Mouse (Mus musculus) cerebral cortex, adult 2 months (tissue): ENCODE results near the gene Uqcc1.

Experiments used
- WGBS: fragments of 180-500 bp; shearing (Covaris S2); methylation state at CpG from one replicate; pipeline ENCODE4 v1.1.7; 2018; 5-methylcytosine and 5-hydroxymethylcytosine counted together

Uqcc1 gene

GRCm38 (mm10) chr2:155860102-155860501 is 70.0 kb downstream of the Uqcc1 start:
- 90% methylated on average over 7 of the region's 7 CpGs for WGBS

- 86% methylated on average over 5 of the region's 5 CpGs for WGBS
Measured at GRCm38 (mm10) chr2:155852536-155852935, 77.6 kb downstream of the Uqcc1 start.

- 87% methylated on average over 7 of the region's 7 CpGs for WGBS
Measured at GRCm38 (mm10) chr2:155850120-155850519, 80.0 kb downstream of the Uqcc1 start.

GRCm38 (mm10) chr2:155849464-155849863 is 80.6 kb downstream of the Uqcc1 start:
- WGBS, result 72% methylated on average over 7 of the region's 7 CpGs

- 24% methylated on average over 6 of the region's 6 CpGs for WGBS
Measured at GRCm38 (mm10) chr2:155848291-155848690, 81.8 kb downstream of the Uqcc1 start.

- WGBS, result 80% methylated on average over 8 of the region's 8 CpGs
Measured at GRCm38 (mm10) chr2:155846930-155847329, 83.2 kb downstream of the Uqcc1 start.

- 85% methylated on average over 4 of the region's 4 CpGs for WGBS
Measured at GRCm38 (mm10) chr2:155838961-155839360, 91.1 kb downstream of the Uqcc1 start.

GRCm38 (mm10) chr2:155837961-155838360 is 92.1 kb downstream of the Uqcc1 start:
- 79% methylated on average over 3 of the region's 3 CpGs for WGBS

GRCm38 (mm10) chr2:155834732-155835131 is 95.4 kb downstream of the Uqcc1 start, which contains the start of gene Fam83c:
Gene Fam83c, minus strand, starts transcription at chr2:155834854.
- 73% methylated on average over 9 of the region's 9 CpGs for WGBS

- WGBS, result 65% methylated on average over 1 of the region's 1 CpGs
Measured at GRCm38 (mm10) chr2:155832087-155832486, 98.0 kb downstream of the Uqcc1 start.

GRCm38 (mm10) chr2:155831302-155831701 is 98.8 kb downstream of the Uqcc1 start:
- 56% methylated on average over 9 of the region's 9 CpGs for WGBS

- WGBS, result 93% methylated on average over 8 of the region's 8 CpGs
Measured at GRCm38 (mm10) chr2:155830841-155831240, 99.3 kb downstream of the Uqcc1 start.

- 2% methylated on average over 27 of the region's 27 CpGs for WGBS
Measured at GRCm38 (mm10) chr2:155826630-155827424, 103.3 kb downstream of the Uqcc1 start, which contains the start of gene Eif6. Gene Eif6, minus strand, starts transcription at chr2:155826925.

- WGBS, result 2% methylated on average over 52 of the region's 52 CpGs
Measured at GRCm38 (mm10) chr2:155825904-155826629, 104.0 kb downstream of the Uqcc1 start.

GRCm38 (mm10) chr2:155823722-155824121 is 106.4 kb downstream of the Uqcc1 start:
- 95% methylated on average over 8 of the region's 8 CpGs for WGBS

- 79% methylated on average over 5 of the region's 5 CpGs for WGBS
Measured at GRCm38 (mm10) chr2:155820779-155821178, 109.3 kb downstream of the Uqcc1 start.

- WGBS, result 34% methylated on average over 6 of the region's 6 CpGs
Measured at GRCm38 (mm10) chr2:155819449-155820251, 110.5 kb downstream of the Uqcc1 start.

GRCm38 (mm10) chr2:155819392-155819448 is 110.9 kb downstream of the Uqcc1 start, which contains the start of gene BC029722:
Gene BC029722, minus strand, starts transcription at chr2:155819426.

GRCm38 (mm10) chr2:155818596-155819391 is 111.3 kb downstream of the Uqcc1 start:
- under 1% methylated on average over 37 of the region's 37 CpGs for WGBS

GRCm38 (mm10) chr2:155817301-155818245 is 112.5 kb downstream of the Uqcc1 start:
- 64% methylated on average over 10 of the region's 10 CpGs for WGBS

- WGBS, result 100% methylated on average over 1 of the region's 1 CpGs
Measured at GRCm38 (mm10) chr2:155816179-155816578, 113.9 kb downstream of the Uqcc1 start.
